Mouse (Mus musculus) telencephalon, adult 2 months (tissue): ENCODE data around the gene Itgb8.

Experiments
- DNase-seq: peaks from one replicate; pipeline ENCODE4 v3.0.0-alpha.2; 2011; ENCODE audit warnings: low read depth, low spot score

Gene Itgb8

DNA sequence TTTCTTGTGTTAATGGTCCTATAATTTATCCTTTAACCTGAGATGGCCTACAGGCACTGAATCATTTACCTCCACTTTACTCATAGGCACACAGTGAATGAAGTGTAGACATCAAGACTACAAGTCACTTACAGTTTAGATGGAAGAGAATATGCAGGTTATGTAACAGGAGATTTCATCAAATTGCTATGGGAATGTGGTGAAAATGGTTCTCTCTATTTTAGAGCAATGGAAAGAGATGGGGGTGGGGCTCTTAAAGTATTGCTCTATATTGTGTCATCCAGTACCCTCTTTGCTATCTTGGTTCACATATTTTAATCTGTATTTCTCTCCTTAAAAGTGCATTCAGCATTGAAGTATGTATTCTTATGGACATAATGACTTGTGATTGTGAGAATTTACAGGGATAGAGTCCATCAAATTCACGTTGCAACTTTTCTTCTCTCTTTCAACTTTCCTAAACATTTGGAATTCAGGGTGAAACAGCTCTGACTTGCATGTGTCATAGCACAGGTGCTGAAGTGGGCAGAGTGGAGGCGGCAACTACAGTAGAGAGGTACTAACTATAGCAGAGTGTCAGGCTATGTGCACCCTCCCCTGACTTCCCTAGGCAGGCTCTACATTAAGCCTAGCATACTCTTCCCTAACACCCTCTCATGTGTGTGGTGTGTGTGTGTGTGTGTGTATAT is 29.1 kb downstream of the Itgb8 start:
- peak; percentile 79 for DNase-seq

DNA sequence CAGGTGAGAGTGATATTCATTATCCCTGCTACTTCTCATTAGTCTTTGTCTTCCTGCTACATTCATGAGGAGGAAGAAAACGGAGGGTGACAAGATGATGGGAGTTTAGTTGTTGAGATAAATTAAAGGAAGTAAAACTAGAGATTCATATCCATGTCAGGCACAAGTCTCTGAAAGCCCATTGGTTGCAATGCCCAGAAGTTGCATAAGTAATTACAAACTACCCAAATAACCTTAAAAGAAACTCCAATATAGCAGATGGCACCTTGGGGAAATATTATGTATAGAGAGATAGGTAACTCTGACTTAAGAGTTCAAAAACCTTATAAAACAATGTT is 31.2 kb downstream of the Itgb8 start:
- no peak for DNase-seq

DNA sequence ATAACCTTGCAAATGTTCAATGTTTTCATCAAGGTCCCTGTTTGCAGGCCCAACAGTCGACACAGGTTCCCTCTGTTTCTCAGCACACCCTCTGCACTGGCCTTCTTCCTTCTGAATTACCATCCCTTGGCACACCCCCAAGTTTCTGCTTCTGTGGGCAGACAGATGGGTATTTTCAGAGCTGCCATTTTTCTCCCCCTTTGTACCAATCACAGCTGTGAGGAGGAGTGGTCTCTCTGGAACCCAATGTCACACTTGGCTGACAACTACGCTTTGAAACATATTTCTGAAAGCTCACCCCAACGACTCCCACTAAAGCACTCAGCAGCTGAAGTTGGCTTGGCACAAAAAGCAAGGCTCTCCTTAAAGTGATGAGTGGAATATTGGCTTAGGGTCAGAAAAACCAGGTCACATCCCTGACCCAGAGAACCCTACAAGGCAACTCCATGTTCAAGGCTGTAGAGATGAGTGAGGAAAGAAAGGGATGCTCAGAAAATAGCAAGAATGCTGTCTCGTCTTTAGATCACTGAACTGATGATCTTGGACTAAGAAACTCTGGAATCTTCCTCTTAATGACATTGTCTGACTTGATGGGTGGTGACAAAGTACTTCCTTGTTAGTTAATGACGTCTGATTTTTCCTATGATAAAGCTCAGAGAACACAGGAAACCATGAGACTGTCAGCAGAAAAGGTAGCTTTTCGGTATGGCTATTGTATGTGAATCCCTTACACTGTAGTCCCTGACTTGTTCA is 31.7 kb downstream of the Itgb8 start:
- DNase-seq = peak; percentile 69

DNA sequence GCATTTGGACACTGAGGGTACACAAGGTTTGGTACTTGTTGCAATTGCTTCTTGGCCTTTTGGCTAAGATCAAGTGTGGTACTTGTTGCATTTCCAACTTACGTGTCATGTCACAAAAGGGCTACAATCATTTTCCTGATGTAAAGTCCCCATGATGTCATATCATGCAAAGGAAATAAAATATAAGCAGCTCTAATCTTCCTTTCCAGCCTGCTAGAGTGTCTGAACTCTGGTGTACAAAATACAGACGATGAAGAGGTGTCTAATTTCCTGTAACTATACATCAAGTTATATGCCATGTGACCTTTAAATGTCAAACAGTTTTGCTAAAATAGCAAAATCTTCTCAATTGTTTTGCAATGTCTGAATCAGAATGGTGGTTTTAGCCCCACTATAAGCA is 34.2 kb downstream of the Itgb8 start:
- DNase-seq = no peak

DNA sequence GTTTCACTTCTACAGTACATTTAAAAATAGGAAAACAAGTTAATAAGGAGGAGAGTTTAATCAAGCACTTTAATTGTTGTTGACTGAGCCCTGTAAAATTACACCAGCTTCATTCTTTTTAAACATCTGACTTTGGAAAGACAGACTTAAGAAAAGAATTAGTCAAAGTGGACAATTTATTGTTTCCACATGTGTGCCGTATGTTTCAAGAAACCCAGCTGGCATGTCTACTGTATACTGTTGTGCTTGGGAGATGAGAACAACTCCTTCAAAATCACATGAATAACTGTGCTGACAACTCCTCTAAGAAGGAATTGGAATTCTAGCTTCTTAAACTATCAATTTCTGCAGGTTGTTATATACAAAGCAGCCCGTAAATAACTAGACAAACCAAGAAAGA is 35.8 kb downstream of the Itgb8 start:
- no peak for DNase-seq

DNA sequence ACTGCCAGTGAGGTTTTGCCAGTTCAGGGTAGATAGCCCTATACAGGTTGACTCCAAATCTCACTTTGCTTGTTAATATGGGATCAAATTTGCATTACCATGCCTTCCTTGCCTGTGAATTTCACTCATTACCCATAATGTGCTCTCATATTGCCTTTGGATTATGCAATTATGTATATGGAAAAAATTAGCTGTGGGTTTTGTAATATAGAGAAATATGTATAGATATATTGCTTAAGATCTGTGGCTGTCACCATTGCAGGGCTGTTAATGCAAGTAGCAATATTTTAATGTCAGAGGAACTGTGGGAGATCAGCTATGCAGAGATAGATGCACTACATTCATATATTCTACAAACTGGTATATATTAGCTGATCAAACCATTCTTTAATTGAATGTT is 43.5 kb downstream of the Itgb8 start:
- DNase-seq = no peak

DNA sequence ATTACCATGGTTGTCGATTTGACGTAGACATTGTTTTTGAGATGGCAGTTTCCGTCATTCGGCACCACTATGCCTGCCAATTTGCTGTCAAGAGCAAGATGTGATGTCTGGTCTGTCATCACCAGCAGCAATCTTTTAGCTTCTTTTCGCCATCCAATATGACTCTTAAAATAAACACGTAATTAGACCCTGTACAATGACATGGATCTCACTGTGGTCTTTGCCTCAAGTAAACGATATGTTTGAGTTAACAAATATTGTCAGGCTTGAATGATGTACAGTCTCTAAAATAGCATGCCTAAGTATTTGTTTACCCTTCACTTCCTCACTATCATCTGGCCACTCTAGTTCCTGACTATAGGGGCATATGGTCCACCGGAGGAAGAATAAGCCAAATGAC is 48.8 kb downstream of the Itgb8 start:
- no peak for DNase-seq

DNA sequence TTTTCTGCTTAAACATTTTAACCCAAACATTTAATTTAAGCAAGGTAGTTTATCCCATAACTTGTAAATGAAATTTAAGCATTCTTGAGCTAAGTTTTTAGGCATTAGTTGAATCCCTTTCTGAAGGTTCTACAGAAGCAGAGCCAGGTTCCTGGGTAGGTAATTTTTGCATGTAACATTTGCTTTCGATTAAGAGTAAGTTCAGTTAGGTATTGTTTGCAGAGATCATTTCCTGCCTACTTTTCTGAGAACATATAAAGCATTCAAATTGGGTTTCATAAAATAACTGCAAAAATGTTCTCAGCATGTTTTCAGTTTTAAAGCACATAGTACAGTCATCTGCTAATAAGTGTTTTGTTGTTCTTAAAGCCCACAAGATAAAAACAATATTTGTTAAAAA is 53.2 kb downstream of the Itgb8 start:
- no peak for DNase-seq

DNA sequence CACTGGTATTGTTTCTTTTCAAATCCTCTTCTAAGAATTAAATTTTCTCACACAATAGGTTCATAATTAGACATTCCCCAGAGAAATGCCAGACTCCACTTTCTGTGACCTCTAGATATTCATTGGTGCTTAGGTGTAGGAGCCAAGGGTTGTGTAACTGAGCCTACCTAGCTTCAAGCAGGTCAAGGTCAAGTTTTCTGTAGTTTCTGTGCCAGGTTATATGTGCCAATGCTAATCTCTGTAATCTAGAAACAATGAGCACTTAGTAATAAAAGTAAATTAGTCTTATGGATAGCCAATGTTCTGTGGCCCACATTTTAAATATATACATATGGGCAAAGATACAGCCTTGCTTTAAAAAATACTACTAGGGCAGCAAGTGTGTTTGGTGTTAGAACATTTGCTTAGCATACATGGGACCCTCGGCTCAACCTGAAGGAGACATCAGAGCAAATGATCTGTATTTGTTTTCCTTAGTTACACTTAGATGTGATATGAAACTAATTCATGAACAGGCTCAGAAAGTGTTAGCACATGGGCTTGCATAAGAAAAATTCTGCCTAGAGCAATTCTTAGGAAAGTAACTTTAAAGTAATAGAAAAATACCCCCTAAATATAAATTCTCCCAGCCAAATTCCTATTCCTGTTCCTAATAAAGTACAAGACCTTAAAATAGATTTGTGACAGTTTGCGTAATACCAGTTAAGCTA is 56.2 kb downstream of the Itgb8 start:
- DNase-seq = no peak

DNA sequence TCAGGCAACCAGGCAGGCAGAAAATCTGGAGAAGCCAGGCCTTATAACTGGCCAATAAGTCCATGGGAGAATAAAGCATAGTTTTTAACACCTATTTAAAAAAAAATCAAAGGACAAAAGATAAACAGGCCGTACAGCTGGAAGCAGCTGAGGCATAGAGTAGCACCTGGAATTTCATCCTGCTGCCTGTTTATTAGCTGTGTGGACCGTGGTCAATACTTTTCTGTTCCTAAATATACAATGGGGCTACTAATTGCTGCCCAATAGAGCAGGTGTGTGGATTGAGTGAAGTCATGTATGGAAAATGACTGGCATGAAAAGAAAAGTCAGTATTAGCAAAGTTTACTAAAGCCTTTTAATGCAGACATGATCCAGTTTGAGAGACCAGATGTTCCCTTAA is 62.6 kb downstream of the Itgb8 start:
- no peak for DNase-seq

DNA sequence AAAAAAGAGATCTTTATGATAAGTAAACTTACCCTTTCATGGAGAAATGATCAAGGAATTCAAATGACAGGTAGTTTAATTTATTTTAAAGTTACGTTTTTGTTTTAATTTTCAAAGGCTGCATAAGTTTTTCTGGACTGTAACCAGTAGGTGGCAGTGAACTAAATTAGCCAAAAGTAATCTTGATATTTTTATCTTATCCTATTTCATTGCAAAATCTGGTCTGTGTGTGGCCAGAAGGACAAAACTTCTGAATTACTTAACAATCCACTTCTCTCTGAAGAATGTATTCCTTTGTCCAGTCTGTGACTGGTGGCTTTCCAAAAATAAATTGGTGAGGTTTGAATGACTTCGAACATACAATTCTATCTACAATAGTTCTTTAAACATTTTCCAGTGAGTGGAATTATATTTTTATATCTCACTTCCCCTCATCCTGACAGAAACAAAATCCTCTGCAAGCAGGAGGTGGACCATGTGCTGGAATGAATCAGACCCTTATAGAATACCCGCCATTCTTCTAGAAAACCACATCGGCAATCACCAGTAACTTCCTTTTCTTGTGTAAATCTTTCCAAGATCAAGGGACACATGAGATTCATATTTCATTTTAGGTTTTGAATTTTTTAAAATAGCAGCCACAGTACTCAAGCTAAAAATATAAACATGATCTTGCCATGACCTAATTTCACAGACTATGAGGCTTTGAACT is 68.6 kb downstream of the Itgb8 start:
- DNase-seq = no peak

DNA sequence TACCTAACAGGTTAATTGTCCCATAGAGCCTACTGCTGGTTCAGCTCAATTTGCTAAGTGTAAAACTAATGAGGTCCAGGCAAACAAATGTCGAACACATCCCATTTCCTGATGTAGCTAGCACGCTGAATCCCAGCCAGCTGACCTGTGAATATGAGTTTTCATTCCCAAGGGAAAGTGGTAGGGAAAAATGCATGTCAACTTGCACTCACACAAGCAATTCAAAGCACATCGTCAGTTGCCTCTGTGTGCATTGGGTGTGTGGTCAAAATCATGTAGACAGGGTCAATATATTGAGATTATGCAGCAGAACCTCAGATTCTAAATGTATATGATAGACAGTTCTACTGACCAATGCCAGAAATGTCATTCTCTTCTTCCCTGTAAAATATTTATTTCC is 69.5 kb downstream of the Itgb8 start:
- DNase-seq = no peak

DNA sequence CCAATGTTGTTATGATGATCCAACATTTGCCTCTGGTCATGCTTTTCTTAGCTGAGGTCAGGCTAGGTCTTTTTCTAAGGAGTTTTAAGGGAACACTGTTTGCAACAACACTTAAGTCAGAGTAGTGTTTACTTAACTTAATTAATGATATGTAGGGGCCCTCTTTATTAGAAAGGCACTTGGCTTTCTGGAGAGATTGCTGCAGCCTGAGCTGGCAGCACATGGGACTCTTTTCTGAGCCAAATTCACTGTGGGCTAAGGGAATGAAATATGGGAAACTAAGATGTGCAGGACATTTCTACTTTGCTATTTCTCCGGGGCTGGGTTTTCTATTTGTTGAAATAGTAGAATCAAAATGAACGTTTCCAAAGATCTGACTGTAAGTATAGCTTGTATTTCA is 73.5 kb downstream of the Itgb8 start:
- no peak for DNase-seq

DNA sequence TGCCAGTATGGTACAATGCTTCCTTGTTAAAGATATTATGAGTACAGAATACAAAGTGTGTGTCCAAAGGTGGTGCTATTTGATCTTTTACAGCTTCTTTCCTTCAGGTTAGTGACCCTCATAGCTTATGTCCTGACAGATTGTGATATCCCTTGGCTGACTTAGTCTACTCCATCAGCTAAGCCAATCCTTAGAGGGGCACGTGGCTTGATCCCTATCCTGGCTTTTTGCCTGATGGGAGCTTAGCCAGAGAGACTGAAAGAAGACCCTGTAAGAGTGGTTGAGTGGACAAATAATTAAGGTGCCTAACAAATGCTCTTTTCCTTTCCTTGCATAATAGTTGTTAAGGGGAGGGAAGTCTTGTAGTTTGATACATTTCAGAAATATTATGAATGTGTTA is 73.9 kb downstream of the Itgb8 start:
- DNase-seq = no peak

DNA sequence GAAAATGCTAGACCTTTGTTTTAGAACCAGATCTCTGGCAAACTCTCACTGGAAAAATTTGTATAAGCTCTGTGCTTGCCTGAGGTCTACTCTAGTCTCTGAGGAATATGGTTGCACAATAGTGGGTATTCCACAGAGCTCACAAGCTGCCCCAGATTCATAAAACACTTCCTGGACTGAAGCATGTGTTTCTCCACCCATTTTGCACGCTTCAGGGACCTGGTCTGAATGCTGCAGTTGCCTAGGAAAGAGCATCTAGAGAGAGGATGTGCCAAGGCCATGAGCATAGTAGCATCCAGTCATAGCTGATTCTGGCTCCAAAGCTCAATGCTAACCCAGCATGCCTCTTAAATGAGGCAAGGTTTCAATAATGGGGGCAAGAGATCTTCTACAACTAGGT is 74.4 kb downstream of the Itgb8 start:
- DNase-seq = no peak

DNA sequence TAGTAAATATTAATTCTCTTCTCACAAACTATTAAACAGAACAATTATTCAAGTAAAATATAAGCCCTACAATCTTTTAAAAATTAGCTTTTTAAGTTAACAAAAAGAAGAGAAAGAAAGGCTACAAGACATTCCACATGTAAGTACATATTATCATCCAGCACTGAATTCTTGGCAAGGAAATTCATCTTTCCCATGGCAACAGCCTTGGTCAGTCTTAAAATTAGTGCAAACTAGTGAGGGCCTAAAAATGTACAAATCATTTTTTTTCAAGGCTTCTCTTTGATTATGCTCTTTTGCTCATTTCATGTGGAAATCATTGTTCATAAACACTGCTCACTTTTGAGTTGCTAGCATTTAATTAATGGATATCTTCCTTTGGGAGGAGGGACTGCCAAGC is 77.8 kb downstream of the Itgb8 start:
- DNase-seq = no peak

DNA sequence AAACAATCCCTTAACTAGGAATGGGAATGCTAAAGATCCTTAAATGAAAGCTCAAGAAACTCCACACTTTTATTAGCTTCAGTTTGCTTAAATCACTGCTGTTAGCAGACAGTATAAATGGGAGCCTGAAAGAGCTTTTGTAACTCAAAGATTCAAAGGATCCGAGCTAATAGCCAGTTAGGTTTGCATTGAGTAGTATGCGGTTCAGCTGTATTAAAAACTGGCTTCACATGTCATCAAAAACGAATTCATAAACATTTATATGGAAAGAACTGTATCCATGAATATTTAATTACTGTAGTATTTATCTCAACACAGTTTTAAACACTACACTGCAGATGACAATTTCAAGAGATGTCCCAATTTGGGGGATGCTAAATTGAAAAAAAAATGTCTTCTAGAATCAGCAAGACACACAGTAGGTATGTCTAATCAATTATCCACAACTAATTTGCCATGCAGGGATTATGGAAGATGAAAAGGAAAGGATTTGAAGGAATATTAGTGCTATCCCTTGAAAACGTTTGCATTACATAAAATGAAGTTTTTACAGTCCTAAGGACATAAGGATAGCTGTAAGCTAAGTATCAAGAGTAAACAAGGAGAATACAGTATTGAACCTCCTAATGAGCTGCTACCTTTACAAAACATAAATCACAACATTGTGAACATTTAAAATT is 79.2 kb downstream of the Itgb8 start:
- DNase-seq = no peak

DNA sequence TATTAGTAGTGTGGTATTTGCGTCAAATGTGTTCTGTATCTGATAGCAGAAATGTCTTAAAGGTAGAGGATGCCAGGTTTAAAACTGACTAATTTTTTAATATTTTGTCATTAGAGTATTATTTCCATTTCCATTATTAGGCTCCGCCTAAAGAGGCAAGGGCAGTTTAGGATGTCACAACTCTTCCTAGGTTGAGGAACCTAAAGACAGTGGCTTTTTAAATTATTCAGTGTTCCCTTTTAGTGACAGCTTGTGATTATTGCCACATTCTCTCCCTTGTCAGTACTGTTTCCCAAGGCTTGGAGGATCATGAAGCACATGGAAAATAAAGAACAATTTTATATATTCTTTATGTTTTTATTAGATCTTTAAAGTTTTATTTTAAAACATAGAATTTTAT is 80.9 kb downstream of the Itgb8 start:
- DNase-seq = no peak

DNA sequence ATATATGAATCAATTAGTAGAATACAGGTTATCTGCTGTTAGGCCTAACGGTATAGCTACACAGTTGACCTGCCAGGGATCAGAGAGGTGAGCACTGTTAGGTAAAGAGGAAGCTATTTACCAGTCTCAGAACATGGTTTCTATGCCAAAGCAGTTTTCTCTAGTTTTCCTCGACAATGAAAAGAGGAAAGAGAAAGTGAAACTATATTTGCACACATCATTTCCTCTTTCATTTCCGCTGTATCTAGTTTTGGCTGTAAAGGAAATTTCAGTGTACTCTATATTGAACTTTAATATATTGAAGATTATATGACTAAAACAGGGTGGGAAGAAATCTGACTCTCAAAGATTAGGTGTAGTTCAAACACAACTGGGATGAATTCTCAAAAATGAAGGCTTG is 81.5 kb downstream of the Itgb8 start:
- no peak for DNase-seq

DNA sequence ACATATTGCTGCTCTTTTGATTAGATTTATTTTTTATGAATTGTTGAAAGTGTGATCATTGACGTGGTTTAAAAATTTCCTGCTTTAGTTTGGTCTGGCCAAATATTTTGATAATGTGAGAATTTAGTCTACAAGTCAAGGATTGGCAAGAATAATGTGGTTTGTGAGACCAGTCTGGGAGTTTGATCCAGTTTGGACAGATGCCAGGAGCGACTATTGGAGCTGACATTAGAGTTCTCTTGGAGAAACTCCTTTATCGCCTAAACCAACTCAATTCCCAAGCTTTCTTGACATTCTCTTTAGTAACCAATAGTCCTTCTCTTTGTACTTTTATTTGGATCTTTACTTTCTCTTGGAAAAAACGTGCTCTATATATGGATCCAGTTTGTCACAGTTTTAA is 83.0 kb downstream of the Itgb8 start:
- DNase-seq = no peak

DNA sequence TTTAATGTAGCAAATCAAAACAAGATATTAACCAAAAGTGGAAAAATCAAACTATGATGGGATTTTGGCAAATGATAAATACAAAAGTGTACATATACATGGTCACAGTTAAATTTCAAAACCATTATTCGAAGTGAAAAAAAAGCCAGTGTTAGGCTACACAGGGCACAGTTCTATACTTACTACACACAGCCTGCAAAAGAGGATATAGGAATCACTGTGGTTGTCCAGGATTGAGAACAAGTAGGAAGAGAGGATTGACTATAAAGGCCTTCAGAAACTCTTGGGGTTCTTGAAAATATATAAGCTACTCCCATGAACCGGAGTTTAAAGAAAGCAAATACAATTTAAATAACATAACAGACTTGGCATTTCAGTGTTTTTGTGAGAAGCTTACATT is 87.6 kb downstream of the Itgb8 start:
- DNase-seq = no peak

DNA sequence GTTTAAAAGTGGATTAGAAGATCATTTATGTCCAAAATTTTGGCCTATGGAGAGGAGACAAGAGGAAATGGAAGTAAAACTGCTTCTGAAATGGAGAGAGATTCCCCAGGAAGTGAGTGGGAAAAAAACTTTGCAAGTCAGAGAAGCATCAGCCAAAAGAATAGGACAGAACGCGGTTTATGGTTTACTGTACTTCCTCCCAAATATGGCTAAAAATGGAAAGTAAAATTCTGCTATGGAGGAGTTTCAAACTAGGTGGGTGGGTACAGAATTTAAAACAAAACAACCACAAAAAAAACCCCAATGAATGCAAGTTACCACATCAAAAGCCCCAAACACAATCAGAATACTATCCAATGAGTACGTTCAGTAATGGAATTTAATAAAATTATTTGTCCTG is 90.8 kb downstream of the Itgb8 start:
- DNase-seq = no peak
